Mouse (Mus musculus) hindbrain, embryonic 10.5 days (tissue): ENCODE results near the gene Ube2i. TPM values are rescaled to one million over a fixed set of nuclear protein-coding genes. Genes with fewer than 3 reads are reported as not detected.

Experiments used
- DNase-seq: peaks from one replicate; pipeline ENCODE4 v3.0.0-alpha.2; 2017; ENCODE audit warnings: low spot score
- H3K27ac ChIP-seq: fragments of 300-500 bp; sonication (generic); 2 replicates; pipeline ENCODE4 v1.5.1; 2016; ENCODE audit warnings: mild to moderate bottlenecking, moderate library complexity
- H3K27me3 ChIP-seq: fragments of 300-500 bp; sonication (generic); 2 replicates; pipeline ENCODE4 v1.6.1; 2016; ENCODE audit warnings: mild to moderate bottlenecking; ENCODE audit not compliant: poor library complexity, insufficient read depth, severe bottlenecking
- H3K36me3 ChIP-seq: fragments of 300-500 bp; sonication (generic); 2 replicates; pipeline ENCODE4 v1.6.1; 2016; ENCODE audit warnings: mild to moderate bottlenecking, moderate library complexity
- H3K4me1 ChIP-seq: fragments of 300-500 bp; sonication (generic); replicated peaks from 2 replicates; pipeline ENCODE4 v1.6.1; 2016; ENCODE audit warnings: mild to moderate bottlenecking
- H3K4me3 ChIP-seq: fragments of 300-500 bp; sonication (generic); 2 replicates; pipeline ENCODE4 v1.5.1; 2016; ENCODE audit warnings: mild to moderate bottlenecking, moderate library complexity
- H3K9me3 ChIP-seq: fragments of 300-500 bp; sonication (generic); 2 replicates; pipeline ENCODE4 v1.6.1; 2016; ENCODE audit warnings: mild to moderate bottlenecking, moderate library complexity
- WGBS: fragments of 180-500 bp; shearing (Covaris S2); methylation state at CpG from one replicate; pipeline ENCODE4 v1.1.7; 2016; 5-methylcytosine and 5-hydroxymethylcytosine counted together
- polyA plus RNA-seq: library from polyadenylated mRNA; unstranded; fragments of >200 nt; fragmentation: Nextera tagmentation; extraction: Ambion mirVana; gene quantifications from 2 replicates; pipeline ENCODE4 v1.2.1, GENCODE M21; 2016

Gene Ube2i
- polyA plus RNA-seq, 1 experiment from 2014 or later, result 862 TPM

DNA sequence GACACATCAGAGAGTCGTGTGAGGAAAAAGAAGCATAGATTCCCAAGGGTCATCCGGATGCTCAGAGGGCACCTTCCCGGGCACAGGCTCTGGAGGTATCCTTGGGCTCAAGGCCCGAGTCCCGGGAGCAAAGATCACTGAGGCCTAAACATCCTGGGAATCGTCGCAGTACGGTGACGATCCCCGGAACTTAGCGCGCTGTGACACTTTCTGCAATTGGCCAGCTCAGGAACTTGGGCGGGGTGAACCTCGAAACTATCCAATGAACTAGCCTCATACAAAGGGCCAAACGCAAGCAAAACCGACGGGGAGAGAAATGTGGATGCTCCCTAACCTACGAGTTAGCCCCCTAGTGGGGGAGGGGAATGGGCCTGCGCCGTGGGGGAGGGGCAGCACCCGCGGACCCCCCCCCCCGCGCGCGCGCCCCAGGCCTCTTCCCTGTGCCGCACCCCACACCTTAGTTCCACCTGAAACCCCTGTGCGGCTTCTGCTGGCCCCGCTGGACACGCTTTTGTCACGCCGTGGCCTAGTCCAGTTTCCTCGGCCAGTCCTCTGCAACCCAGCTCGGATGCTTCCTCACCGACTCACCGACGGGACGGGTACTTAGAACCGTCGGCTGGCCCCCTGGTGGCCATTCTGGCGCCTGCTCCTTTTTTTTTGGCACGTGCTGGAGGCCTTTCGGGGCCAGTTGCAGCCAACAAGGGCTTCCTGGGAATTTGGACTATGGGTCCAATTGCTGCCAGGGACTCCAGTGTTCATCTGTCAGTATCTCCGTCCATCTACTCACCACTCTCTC is 518 bp downstream of the Ube2i start:
- peaks cover 32% of the 10 kb centered on the region for H3K36me3 ChIP-seq
- under 1% methylated on average over 45 of the region's 45 CpGs for WGBS
- peak overlapping the region; percentile 96 for H3K4me3 ChIP-seq
- DNase-seq, result peak; percentile 95
- H3K4me1 ChIP-seq, result peaks cover 47% of the 10 kb centered on the region
- no peaks in the 10 kb centered on the region for H3K9me3 ChIP-seq
- peak overlapping the region; percentile 100 for H3K27ac ChIP-seq
- no peaks in the 10 kb centered on the region for H3K27me3 ChIP-seq

- Histone ChIP-seq H3K27me3 (no peaks in the 10 kb centered on the region), H3K36me3 (peaks cover 40% of the 10 kb centered on the region), H3K27ac (peak overlapping the region; percentile 100), H3K4me3 (peak overlapping the region; percentile 96), H3K4me1 (peaks cover 48% of the 10 kb centered on the region), H3K9me3 (no peaks in the 10 kb centered on the region)
- DNase-seq, result peak; percentile 92
- under 1% methylated on average over 92 of the region's 92 CpGs for WGBS
Observed at GRCm38 (mm10) chr17:25272951-25273705, 1.3 kb downstream of the Ube2i start.

DNA sequence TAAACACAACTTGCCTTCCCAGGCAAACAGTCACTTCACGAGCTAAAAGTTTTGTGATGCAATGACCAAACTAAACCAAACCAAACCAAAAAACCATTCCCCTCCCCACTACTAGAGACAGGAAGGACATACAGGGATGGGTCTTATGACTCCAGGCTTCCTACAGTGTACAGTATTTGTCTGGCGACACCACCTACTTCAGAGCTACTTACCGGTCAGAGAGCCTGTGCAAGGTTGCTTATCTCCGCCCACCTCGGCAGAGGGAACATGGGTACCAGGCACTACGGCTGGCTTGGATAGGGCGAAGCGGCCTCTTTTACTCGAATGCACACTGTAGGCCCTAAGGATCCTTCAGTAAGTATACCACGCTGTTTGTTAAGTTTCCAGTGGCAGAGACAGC is 2.1 kb downstream of the Ube2i start:
- H3K4me3 ChIP-seq, result peak overlapping the region; percentile 96
- no peaks in the 10 kb centered on the region for H3K27me3 ChIP-seq
- under 1% methylated on average over 10 of the region's 10 CpGs for WGBS
- DNase-seq, result peak; percentile 25
- H3K4me1 ChIP-seq, result peaks cover 48% of the 10 kb centered on the region
- peaks cover 48% of the 10 kb centered on the region for H3K36me3 ChIP-seq
- peak overlapping the region; percentile 100 for H3K27ac ChIP-seq
- H3K9me3 ChIP-seq, result no peaks in the 10 kb centered on the region

DNA sequence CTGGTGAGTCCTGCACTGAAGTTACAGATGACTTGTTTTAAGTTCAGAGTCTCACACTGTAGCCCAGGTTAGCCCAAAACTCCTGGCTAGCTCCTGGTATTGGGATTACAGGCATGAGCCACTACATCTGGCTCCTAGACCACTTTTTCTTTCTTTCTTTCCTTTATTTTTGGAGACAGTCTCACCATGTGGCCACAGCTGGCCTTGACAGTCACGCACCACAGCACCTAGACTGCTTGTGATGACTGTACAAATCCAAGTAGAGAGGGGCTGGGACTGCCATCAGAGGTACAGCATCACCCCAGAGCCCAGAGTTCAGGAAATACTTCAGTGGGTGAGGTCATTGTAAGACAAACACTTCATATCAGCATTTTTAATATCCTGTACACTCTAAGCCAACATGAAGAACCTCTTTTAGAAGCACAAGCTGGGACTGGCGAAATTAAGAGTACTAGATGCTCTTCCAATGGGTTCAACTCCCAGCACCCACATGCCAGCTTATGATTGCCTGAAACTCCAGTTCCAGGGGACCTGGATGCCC is 3.6 kb downstream of the Ube2i start:
- no peak for DNase-seq
- H3K4me1 ChIP-seq, result peaks cover 48% of the 10 kb centered on the region
- no peak overlapping the region for H3K27ac ChIP-seq
- H3K36me3 ChIP-seq, result peaks cover 62% of the 10 kb centered on the region
- H3K4me3 ChIP-seq, result peak overlapping the region; percentile 96
- 94% methylated on average over 2 of the region's 2 CpGs for WGBS
- H3K27me3 ChIP-seq, result no peaks in the 10 kb centered on the region
- H3K9me3 ChIP-seq, result no peaks in the 10 kb centered on the region

GRCm38 (mm10) chr17:25264453-25264852 is 10.0 kb downstream of the Ube2i start:
- Histone ChIP-seq H3K4me3 (no peak overlapping the region), H3K27ac (no peak overlapping the region), H3K36me3 (peaks cover 85% of the 10 kb centered on the region), H3K9me3 (no peaks in the 10 kb centered on the region), H3K4me1 (peaks cover 6% of the 10 kb centered on the region), H3K27me3 (no peaks in the 10 kb centered on the region)
- no peak for DNase-seq
- WGBS, result 86% methylated on average over 3 of the region's 3 CpGs

- H3K4me3 ChIP-seq, result no peak overlapping the region
- H3K27me3 ChIP-seq, result peaks cover 41% of the 10 kb centered on the region
- peaks cover 35% of the 10 kb centered on the region for H3K4me1 ChIP-seq
- no peaks in the 10 kb centered on the region for H3K9me3 ChIP-seq
- 62% methylated on average over 6 of the region's 6 CpGs for WGBS
- H3K36me3 ChIP-seq, result peaks cover 30% of the 10 kb centered on the region
- H3K27ac ChIP-seq, result no peak overlapping the region
- DNase-seq, result no peak
Observed at GRCm38 (mm10) chr17:25257804-25258261, 16.6 kb downstream of the Ube2i start.

DNA sequence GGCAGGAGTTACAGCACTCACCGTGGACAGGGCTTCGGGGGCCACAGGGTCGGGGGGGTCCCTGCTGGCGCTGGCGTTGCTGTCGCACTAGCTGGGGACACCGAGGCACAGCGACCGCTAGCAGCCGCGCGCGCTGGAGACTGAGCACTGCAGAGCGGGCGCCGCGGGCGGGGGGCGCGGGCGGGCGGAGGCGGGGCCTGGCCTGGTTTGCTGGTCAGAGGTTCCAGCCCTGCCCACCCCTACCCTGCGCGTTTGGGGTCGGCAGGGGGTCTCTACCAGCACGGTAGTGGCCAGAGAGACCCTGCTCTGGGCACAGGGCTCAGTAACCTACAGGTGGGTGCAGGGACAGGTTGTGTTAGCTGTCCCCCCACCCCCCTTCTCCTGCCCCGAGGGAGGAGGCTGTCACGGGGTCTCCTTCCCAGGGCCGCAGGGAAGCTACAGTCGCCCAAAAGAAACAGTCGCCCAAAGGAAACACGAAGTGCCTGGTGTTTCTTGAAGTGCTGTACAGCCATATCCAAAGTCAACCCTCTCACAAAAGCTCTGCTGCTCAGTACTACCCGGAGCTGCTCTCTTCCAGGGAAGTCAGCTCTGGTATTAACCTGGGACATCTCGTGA is 18.2 kb downstream of the Ube2i start, which contains the start of gene Baiap3:
Gene Baiap3, minus strand, starts transcription at position 225 of the 615 bp plus-strand sequence.
- H3K27me3 ChIP-seq, result peaks cover 41% of the 10 kb centered on the region
- WGBS, result 3% methylated on average over 35 of the region's 35 CpGs
- peak; percentile 42 for DNase-seq
- peak within 1 kb of the TSS; percentile 49 for H3K4me3 ChIP-seq
- peak within 1 kb of the TSS; percentile 60 for H3K27ac ChIP-seq
- no peaks in the 10 kb centered on the region for H3K9me3 ChIP-seq
- peaks cover 45% of the 10 kb centered on the region for H3K4me1 ChIP-seq
- peaks cover 23% of the 10 kb centered on the region for H3K36me3 ChIP-seq

DNA sequence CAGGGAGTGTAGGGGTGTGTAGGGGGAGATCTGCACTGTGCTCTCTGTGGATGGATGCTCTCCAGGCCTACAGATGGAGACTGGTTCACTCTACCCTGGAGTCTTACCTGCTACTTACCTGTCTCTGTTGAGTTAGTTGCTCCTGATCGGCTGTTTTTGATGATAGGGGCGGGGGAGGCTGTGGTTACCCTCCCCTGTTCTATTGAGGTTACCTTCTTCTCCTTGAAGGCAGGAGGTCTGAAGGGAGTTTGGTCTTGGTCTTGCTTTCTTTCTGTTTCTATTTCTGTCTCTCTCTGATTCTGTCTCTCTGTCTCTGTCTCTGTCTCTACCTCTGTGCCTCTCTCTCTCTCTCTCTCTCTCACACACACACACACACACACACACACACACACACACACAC is 19.3 kb downstream of the Ube2i start:
- Histone ChIP-seq H3K27me3 (peaks cover 41% of the 10 kb centered on the region), H3K9me3 (no peaks in the 10 kb centered on the region), H3K27ac (no peak overlapping the region), H3K4me1 (peaks cover 45% of the 10 kb centered on the region), H3K36me3 (peaks cover 17% of the 10 kb centered on the region), H3K4me3 (0 out of 2 replicates have a peak overlapping the region, but pooled peaks have one; percentile 49)
- WGBS, result 81% methylated on average over 2 of the region's 2 CpGs
- DNase-seq, result no peak

GRCm38 (mm10) chr17:25253760-25254159 is 20.7 kb downstream of the Ube2i start:
- Histone ChIP-seq H3K27me3 (peaks cover 41% of the 10 kb centered on the region), H3K36me3 (peaks cover 4% of the 10 kb centered on the region), H3K27ac (0 out of 2 replicates have a peak overlapping the region, but pooled peaks have one; percentile 47), H3K4me3 (peak overlapping the region; percentile 16; the same call in 1 of the 2 replicates), H3K9me3 (no peaks in the 10 kb centered on the region), H3K4me1 (peaks cover 45% of the 10 kb centered on the region)
- peak; percentile 22 for DNase-seq
- WGBS, result 23% methylated on average over 10 of the region's 10 CpGs

DNA sequence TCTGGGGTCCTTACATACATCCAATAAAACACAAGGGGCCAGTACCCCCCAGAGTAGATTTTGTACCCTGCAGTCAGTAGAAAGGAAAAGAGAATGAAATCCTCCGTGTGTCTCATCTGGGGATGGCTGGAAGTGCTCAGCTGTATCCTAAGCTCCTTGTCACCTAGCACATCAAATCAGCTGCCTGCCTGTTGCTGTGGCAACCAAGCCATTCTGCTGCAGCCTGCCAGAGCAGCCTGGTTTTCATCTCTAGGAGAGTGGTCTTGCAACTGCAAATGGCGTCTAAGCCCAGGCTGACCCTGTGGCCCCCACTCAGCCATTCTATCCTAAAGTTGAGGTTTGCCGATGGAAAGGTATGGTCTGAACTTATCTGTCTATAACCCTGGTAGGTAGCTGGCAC is 21.8 kb downstream of the Ube2i start:
- peak; percentile 50 for DNase-seq
- H3K27ac ChIP-seq, result no peak overlapping the region

DNA sequence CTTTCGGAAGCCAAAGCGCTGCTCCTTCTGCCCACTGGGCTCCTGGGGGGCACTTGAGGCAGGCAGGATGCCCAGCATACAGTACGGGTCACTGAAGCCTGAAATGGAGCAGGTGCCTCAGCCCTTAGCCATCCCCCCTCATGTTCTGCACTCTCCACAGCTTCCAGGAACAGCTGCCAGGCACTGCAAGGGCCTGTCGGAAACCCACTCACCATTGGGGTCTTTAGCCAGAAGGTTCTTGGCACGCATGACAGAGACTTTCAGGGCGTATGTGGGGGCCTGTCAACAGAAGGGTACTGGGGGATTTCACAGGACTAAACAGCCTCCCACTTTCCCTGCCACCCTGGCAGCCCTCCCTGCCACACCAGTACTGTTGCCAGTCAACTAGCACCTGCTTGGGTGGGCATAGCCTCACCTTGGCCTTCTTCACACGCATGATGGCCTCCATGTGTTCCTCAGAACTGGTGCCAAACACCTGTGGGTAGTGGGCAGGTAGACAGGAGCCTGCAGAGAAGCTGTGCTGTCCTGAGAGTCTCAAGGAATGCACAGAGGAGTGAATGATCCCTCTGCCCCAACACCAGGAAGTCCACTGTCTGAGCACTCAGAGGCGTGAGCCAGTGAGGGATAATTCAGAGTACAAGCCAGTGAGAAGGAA is 24.1 kb downstream of the Ube2i start:
- no peak overlapping the region for H3K27ac ChIP-seq
- H3K27me3 ChIP-seq, result peaks cover 22% of the 10 kb centered on the region
- H3K36me3 ChIP-seq, result peaks cover 11% of the 10 kb centered on the region
- no peak for DNase-seq
- 83% methylated on average over 8 of the region's 8 CpGs for WGBS
- peaks cover 30% of the 10 kb centered on the region for H3K4me1 ChIP-seq
- no peaks in the 10 kb centered on the region for H3K9me3 ChIP-seq
- H3K4me3 ChIP-seq, result no peak overlapping the region

More for the DNA sequence above, 21.8 kb downstream of the Ube2i start:
- Histone ChIP-seq H3K9me3 (no peaks in the 10 kb centered on the region), H3K36me3 (no peaks in the 10 kb centered on the region), H3K4me3 (no peak overlapping the region), H3K27me3 (peaks cover 40% of the 10 kb centered on the region), H3K4me1 (peaks cover 45% of the 10 kb centered on the region)
- 29% methylated on average over 3 of the region's 3 CpGs for WGBS
